Mouse (Mus musculus): Measurements from ENCODE around the gene Rybp.

- no peak for TF ChIP-seq EP300 (IDR thresholded peaks at IDR 0.05; ENCODE audit: insufficient read depth, low read depth, low read length)
- no peak for TF ChIP-seq POLR2A (IDR thresholded peaks at IDR 0.05; ENCODE audit: insufficient read depth, low read depth, low read length)
- no peak for TF ChIP-seq CTCF (IDR thresholded peaks at IDR 0.05)
Observed at GRCm38 (mm10) chr6:100322145-100322544, 34.9 kb upstream of the Rybp start.
